Mouse (Mus musculus) CD4-positive helper T cell, adult 2 months (primary cell): ENCODE measurements around the gene T.
A peak's percentile ranks its signal among the peaks of the same experiment; 100 is the strongest.

Experiments
- DNase-seq: peaks from one replicate; pipeline ENCODE4 v3.0.0-alpha.2; 2012; ENCODE audit warnings: low read depth, missing footprints, low spot score

T gene

GRCm38 (mm10) chr17:8433121-8433977 lies 874 bp upstream of the T start:
- DNase-seq, result no peak

DNA sequence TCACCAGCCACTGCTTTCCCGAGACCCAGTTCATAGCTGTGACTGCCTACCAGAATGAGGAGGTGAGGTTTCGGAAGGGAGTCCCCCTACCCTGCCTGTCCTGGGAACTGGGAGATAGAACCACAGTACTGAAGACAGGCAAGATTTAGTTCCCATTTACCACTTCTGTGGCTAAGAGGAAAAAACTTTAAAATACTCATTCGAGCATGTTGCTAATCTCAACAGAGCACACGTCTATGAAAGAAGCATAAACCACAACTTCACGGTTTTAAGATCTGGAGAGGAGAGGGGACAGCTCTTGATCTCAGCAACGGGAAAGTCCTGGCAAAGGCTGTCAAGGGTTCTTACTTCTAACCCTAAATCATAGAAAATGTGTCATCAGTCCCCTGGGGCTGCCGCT lies 2.0 kb downstream of the T start:
- DNase-seq, result no peak

DNA sequence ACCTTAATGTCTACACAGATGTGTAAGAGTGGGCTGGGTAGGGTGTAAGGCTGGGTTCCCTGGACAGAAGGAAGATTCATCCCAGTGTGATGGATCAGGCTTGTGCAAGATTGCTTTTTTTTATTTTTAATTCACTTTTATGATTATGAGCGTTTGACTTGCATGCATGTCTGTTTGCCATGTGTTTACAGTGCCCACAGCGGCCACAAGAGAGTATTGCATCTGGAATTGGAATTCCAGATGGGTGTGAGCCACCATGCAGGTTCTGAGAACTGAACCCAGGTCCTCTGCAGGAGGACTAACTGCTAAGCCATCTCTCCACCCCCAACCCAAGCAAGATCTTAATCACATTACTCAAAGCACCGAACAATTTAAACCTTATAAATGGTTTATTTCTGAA lies 9.8 kb downstream of the T start:
- no peak for DNase-seq

- DNase-seq, result no peak
These were observed 13.5 kb downstream of the T start for GRCm38 (mm10) chr17:8447676-8448192.

DNA sequence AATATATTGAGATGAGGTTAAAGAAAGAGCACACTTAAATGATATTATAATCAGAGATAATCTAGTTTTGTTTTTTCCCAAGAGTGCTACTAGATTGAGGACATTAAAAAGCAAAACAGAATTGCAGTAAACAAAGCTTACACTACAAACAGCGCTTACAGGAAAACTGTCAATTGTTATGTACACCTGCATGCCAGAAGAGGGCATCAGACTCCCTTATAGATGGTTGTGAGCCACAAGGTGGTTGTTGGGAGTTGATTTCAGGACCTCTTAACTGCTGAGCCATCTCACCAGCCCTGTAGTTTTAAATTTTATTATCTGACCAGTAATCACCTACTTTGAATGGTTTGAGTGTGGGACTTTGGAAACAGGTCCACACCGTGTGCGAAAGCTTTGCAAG lies 14.1 kb downstream of the T start:
- no peak for DNase-seq

DNA sequence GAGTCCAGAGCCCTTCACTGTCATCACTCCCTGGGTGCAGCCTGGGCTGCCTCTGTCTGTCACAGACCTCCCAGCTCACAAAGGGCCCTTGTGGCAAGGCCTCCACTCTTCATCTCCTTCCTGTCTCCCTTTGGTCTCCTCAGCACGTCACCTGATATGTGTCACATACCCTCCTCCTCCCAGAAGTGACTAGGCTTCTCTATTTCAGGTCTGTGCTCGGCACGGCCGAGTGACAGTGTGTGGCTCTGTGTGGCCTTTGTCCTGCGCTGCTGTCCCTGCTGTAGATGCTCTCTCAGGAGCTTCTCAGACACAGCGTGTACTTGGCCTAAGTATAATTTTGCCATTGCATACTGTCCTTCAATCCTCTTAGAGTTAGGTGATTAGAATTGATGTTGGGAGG lies 21.0 kb downstream of the T start:
- no peak for DNase-seq

DNA sequence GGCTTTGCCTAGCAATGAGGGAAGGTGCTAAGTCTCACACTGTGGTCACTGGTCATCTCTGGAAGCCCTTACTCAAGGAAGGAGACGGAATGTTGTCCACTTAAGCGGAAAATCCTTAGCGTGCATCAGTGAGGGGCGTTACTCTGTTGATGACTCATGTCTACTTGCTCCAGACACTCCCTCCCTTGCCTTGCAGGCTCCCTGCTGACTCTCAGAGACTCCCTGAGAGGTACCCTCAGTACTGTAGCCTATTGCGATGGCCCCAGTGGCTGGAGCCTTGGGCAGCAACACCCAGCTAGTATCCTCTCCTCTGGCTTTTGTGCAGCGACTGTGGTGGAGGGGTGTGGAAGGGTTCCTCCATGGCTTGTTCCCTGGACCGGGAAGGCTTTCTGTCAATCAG lies 21.4 kb downstream of the T start:
- DNase-seq, result no peak

DNA sequence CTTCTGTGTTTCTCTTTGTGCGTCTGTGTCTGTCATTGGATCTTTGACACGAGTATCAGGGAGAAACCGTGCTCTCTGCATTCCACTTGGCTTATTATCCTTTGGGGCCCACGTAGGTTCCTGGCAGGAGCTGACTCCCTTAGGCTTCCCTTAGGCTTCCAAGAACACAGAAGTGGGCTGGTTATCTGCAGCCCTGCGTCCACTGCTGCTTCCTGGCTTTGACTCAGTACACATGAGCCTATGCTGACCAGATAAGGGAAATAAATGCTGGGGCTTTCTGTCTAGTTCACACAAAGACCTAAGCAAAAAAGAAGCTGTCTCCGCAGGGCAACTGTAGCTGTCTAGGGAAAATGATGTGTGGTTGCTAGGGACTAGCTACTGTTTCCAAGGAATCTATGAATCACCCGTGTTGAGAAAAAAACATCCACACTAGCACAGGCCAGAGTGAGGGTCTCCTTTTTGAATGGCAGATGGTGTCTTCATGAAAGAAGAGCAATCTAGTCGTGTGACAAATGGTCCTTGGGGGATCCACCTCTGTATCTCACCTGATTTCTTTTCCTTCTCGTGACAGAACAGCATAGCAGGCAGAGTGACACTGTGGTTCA lies 22.7 kb downstream of the T start:
- DNase-seq, result no peak

DNA sequence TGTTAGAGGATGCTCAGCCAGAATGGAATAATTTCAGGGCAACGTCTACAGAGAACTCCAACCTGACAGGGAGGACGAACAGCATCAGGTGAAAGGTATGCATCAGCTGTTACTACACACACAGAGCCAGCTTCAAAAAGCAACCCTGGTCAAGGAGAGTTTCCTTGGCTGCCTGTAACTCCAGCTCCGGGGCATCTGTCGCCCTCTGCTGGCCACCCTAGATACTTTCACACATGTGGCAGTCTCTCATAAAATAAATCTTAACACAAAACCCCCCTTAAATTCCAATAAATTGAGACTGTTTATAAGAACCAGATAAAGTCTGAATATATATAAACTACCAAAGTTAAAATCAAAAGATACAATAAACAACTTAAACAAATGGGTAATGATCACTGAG lies 27.3 kb downstream of the T start:
- peak; percentile 31 for DNase-seq

DNA sequence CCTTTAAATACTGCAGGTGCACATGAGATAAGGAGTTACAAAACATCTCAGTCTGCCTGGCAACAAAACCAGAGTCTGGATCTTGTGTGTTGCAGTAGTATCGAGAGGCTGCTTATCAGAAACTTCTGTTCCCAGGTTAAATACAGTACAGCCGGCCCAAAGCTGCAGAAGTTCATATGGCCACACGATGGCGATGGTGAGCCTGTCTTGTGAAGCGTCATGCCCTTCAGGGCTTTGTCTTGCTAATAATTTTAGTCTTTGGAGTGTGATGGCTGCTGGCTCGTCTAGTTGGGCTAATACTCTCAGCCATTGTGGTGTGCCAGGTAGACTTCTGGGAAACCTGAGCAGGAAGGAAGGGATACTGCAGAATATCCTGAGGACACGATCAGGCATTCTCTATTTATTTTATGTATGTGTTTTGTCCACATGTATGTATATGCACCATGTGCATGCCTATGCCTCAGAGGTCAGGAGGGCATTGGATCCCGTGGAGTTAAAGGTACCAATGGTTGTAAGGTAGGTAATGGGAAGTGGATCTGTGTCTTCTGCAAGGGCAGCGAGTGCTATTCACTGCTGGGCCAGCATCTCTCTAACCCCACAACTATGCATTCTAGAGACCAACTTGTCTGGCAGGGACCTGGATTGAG lies 29.4 kb downstream of the T start:
- peak; percentile 58 for DNase-seq

GRCm38 (mm10) chr17:8467771-8468170 lies 33.5 kb downstream of the T start:
- DNase-seq, result no peak

DNA sequence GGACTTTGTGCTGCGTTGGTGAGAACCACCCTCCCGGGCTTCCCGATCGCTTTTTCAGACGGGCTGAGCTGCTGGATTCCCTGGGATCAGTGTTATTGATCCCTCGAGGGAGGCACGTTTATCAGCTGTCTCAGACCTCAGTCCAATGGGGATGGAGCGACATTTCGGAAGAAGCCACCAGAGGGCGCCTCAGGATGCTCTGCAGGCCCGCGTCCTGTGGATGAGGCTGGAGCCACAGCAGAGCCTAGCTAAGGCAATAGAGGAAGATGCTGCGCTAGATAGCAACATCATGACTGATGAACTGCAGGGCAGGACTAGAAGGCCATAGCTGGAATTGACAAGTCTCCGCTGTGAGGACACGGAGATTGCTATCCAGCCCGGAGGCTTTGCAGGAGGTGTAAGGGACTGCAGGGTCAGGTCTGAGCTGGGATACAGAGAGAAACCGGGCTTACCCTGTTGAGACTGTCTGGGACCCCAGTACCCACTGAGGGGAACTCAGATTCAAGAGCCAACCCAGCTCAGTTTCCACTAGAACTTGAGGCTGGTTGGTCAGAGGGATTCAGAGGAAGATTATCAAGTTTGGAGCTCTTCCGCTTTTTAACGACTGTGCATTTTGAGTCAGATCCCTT lies 34.6 kb downstream of the T start:
- DNase-seq, result peak; percentile 47

- DNase-seq, result no peak
These were observed 44.3 kb downstream of the T start for GRCm38 (mm10) chr17:8478554-8478953.

GRCm38 (mm10) chr17:8479493-8480128 lies 45.4 kb downstream of the T start:
- DNase-seq, result no peak

DNA sequence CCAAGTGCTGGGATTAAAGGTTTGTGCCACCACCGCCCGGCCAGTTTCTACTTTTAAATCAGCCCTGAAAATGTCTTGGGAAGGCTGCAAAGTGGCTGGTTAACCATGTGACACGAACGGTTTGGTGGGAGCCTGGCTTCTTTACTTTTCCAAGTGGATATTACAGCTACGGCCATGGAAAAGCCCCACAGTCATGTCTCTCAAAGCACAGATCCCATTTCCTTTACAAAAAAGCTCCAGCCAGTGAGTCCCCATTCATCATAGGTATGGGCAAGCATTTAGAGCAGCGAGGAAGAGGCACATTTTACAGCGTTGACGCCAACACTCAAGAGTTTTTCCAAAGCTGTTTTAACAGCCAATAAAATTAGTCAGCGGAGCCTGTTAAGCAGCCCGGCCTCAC lies 47.6 kb downstream of the T start:
- DNase-seq, result no peak

- no peak for DNase-seq
These were observed 48.7 kb downstream of the T start for GRCm38 (mm10) chr17:8482876-8483275.

DNA sequence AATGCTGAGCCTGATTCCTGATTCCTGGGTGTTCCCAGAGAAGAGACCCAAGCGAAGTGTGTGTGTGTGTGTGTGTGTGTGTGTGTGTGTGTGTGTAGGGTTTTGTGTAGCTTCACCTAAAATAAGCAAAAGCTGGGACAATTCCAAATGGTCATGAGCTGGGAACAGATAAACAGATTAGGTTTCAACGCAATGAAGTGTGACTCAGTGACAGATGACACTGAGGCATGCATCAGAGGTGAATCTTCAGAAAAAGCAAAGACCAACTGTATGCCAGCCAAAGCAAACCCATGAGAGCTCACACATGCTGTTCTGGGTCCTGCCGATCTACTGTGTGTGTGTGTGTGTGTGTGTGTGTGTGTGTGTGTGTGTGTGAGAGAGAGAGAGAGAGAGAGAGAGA lies 50.0 kb downstream of the T start:
- no peak for DNase-seq

DNA sequence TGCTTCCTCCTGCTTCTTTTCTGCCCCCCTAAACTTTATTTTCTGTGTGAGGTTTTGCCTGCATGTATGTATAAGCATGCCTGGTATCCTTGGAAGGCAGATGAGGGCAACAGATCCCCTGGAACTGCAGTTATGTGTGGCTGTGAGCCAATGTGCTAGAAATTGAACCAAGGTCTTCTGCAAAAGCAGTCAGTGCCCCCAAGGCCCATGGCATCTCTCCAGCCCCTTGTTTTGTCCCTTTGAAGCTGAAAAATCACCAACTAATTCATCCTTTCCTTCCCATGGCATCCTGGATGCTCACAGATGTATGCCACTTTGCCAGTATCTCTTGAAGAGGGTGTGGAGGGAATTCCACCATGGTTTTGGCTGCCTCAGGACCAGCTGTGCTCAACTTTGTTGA lies 50.9 kb downstream of the T start:
- DNase-seq, result no peak

DNA sequence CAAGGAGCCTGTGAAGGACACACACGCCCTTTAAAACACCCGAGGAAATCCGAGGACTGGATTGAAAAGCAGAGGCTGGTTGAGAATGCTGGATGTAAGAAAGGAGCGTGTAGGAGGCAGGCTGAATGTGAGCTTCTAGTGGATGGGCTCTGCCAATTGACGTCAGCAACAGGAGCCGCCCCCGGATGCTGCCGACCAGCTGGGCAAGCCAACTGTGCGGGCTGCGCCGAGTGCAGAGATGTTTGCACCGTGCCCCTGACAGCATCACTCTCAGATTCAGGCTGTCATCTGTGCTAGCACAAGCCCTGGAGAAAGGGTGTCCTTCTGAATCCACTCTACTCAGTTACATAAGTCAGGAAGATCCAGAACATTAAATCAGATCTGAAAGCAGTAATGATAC lies 53.6 kb downstream of the T start:
- no peak for DNase-seq

- no peak for DNase-seq
These were observed 56.7 kb downstream of the T start for GRCm38 (mm10) chr17:8490971-8491370.
